Mouse (Mus musculus) CH12.LX (cell line): Measurements from ENCODE around the gene Wnt10b. TPM values are rescaled to one million over a fixed set of nuclear protein-coding genes. Genes with fewer than 3 reads are reported as not detected.

Experiments used
- DNase-seq: peaks from one replicate; pipeline ENCODE4 v3.0.0-alpha.2; 2013; ENCODE audit errors: extremely low read depth
- H3K27ac ChIP-seq: 2 replicates; pipeline ENCODE4 v1.5.1; 2012; ENCODE audit warnings: low read depth, mild to moderate bottlenecking, control low read depth, moderate library complexity; ENCODE audit not compliant: insufficient read depth
- H3K27me3 ChIP-seq: replicated peaks from 2 replicates; pipeline ENCODE3; 2012; ENCODE audit warnings: inconsistent platforms
- H3K36me3 ChIP-seq, 2 experiments: replicated peaks in 1 of 2; 2 replicates each; pipeline versions ENCODE3 to v1.6.1; 2012; ENCODE audit warnings: inconsistent platforms in 1 of 2, low read length in 1 of 2, mild to moderate bottlenecking in 1 of 2, mixed read lengths in 1 of 2, moderate library complexity in 1 of 2; ENCODE audit not compliant: control insufficient read depth in 1 of 2, insufficient read depth in 1 of 2
- H3K4me1 ChIP-seq, 2 experiments: 2 replicates each; pipeline ENCODE4 v1.6.1; 2012; ENCODE audit warnings: inconsistent platforms in 1 of 2, moderate library complexity in 1 of 2; ENCODE audit not compliant: insufficient read depth in 2 of 2, control insufficient read depth in 1 of 2
- H3K4me2 ChIP-seq: 2 replicates; pipeline ENCODE4 v1.6.1; 2012; ENCODE audit warnings: low read depth, mild to moderate bottlenecking, control low read depth; ENCODE audit not compliant: poor library complexity, insufficient read depth, severe bottlenecking
- H3K4me3 ChIP-seq, 3 experiments: fragments of 150-350 bp in 1 of 3; sonication (generic) in 1 of 3; replicated peaks in 1 of 3; 2 replicates each; pipeline versions ENCODE3 to v1.5.1; 2011 to 2012; ENCODE audit warnings: low read depth in 2 of 3, low read length in 2 of 3, mild to moderate bottlenecking in 2 of 3, moderate library complexity in 2 of 3, control low read depth in 1 of 3, improper control_type of control experiment in 1 of 3, inconsistent platforms in 1 of 3, mixed read lengths in 1 of 3; ENCODE audit not compliant: poor library complexity in 1 of 3
- H3K79me2 ChIP-seq: replicated peaks from 2 replicates; pipeline ENCODE4 v1.6.1; 2012; ENCODE audit warnings: mild to moderate bottlenecking, moderate library complexity; ENCODE audit not compliant: control insufficient read depth, poor library complexity, insufficient read depth, severe bottlenecking; ENCODE audit errors: extremely low read depth
- H3K9ac ChIP-seq: 2 replicates; pipeline ENCODE4 v1.6.1; 2012; ENCODE audit warnings: low read depth, mild to moderate bottlenecking, control low read depth, moderate library complexity; ENCODE audit not compliant: insufficient read depth
- H3K9me3 ChIP-seq: replicated peaks from 2 replicates; pipeline ENCODE3; 2012; ENCODE audit warnings: low read length, inconsistent platforms, mixed read lengths
- BHLHE40 ChIP-seq: IDR thresholded peaks from 2 replicates; pipeline ENCODE4 v1.6.1; 2011; ENCODE audit warnings: mild to moderate bottlenecking, low read depth, low read length, improper control_type of control experiment
- CHD1 ChIP-seq: IDR thresholded peaks from 2 replicates; pipeline ENCODE4 v1.6.1; 2012; ENCODE audit warnings: low read depth, low read length, improper control_type of control experiment, inconsistent platforms
- CTCF ChIP-seq, 2 experiments: IDR thresholded peaks in 1 of 2; conservative IDR thresholded peaks in 1 of 2; 2 replicates each; pipeline ENCODE4 v1.5.1; 2011 to 2012; ENCODE audit warnings: low read depth in 2 of 2, low read length in 2 of 2, improper control_type of control experiment in 1 of 2, inconsistent platforms in 1 of 2, mild to moderate bottlenecking in 1 of 2, moderate library complexity in 1 of 2
- ELF1 ChIP-seq: IDR thresholded peaks from 2 replicates; pipeline ENCODE4 v1.6.1; 2014; ENCODE audit warnings: low read depth, mild to moderate bottlenecking, inconsistent platforms, low read length, improper control_type of control experiment
- GABPA ChIP-seq: IDR thresholded peaks from 2 replicates; pipeline ENCODE4 v1.6.1; 2012; ENCODE audit warnings: low read depth, low read length, improper control_type of control experiment, inconsistent platforms; ENCODE audit not compliant: insufficient replicate concordance
- HCFC1 ChIP-seq: IDR thresholded peaks from 2 replicates; pipeline ENCODE4 v1.6.1; 2012; ENCODE audit warnings: low read depth, mild to moderate bottlenecking, inconsistent platforms, low read length, improper control_type of control experiment
- IRF4 ChIP-seq: IDR thresholded peaks from 2 replicates; pipeline ENCODE4 v1.6.1; 2014; ENCODE audit warnings: low read depth, mild to moderate bottlenecking, inconsistent platforms, low read length, improper control_type of control experiment
- JUN ChIP-seq: IDR thresholded peaks from 2 replicates; pipeline ENCODE4 v1.6.1; 2011; ENCODE audit warnings: low read depth, mild to moderate bottlenecking, low read length, improper control_type of control experiment, moderate library complexity; ENCODE audit not compliant: insufficient read depth
- MAFK ChIP-seq: IDR thresholded peaks from 2 replicates; pipeline ENCODE4 v1.6.1; 2011; ENCODE audit warnings: low read length, improper control_type of control experiment; ENCODE audit not compliant: insufficient replicate concordance
- MAX ChIP-seq: IDR thresholded peaks from 2 replicates; pipeline ENCODE4 v1.6.1; 2011; ENCODE audit warnings: low read length, improper control_type of control experiment
- MEF2A ChIP-seq: IDR thresholded peaks from 2 replicates; pipeline ENCODE4 v1.6.1; 2014; ENCODE audit warnings: low read depth, mild to moderate bottlenecking, inconsistent platforms, low read length, improper control_type of control experiment, borderline replicate concordance
- MXI1 ChIP-seq: IDR thresholded peaks from 2 replicates; pipeline ENCODE4 v1.6.1; 2011; ENCODE audit warnings: mild to moderate bottlenecking, low read depth, low read length, improper control_type of control experiment
- MYC ChIP-seq: IDR thresholded peaks from 2 replicates; pipeline ENCODE4 v1.6.1; 2011; ENCODE audit warnings: low read depth, mild to moderate bottlenecking, improper control_type of control experiment, low read length
- POLR2A ChIP-seq: IDR thresholded peaks from 2 replicates; pipeline ENCODE4 v1.6.1; 2011; ENCODE audit warnings: low read depth, mild to moderate bottlenecking, improper control_type of control experiment, low read length
- RAD21 ChIP-seq: IDR thresholded peaks from 2 replicates; pipeline ENCODE4 v1.6.1; 2011; ENCODE audit warnings: low read depth, mild to moderate bottlenecking, low read length, improper control_type of control experiment, moderate library complexity
- RCOR1 ChIP-seq: conservative IDR thresholded peaks from 2 replicates; pipeline ENCODE4 v1.6.1; 2012; ENCODE audit warnings: low read depth, mild to moderate bottlenecking, inconsistent platforms, low read length, improper control_type of control experiment
- SMC3 ChIP-seq: IDR thresholded peaks from 2 replicates; pipeline ENCODE4 v1.6.1; 2011; ENCODE audit warnings: low read depth, low read length, improper control_type of control experiment
- USF2 ChIP-seq: conservative IDR thresholded peaks from 2 replicates; pipeline ENCODE4 v1.6.1; 2011; ENCODE audit warnings: low read depth, low read length, improper control_type of control experiment
- ZKSCAN1 ChIP-seq: IDR thresholded peaks from 2 replicates; pipeline ENCODE4 v1.6.1; 2012; ENCODE audit warnings: low read depth, inconsistent platforms, low read length, improper control_type of control experiment, borderline replicate concordance
- ZNF384 ChIP-seq: IDR thresholded peaks from 2 replicates; pipeline ENCODE4 v1.6.1; 2012; ENCODE audit warnings: low read depth, low read length, improper control_type of control experiment, inconsistent platforms
- dilution Hi-C: fragments of 300-500 bp; cut with MboI; formaldehyde crosslinking; loops from 2 replicates; pipeline ENCODE4 v1.14.3; 2020; ENCODE audit warnings: low sequenced_read_pairs; ENCODE audit not compliant: extremely low pct_unique_long_range_greater_than_20kb, extremely low pct_ligation_motif_present
- in situ Hi-C: fragments of 300-500 bp; cut with MboI; formaldehyde crosslinking; loops from 3 replicates; pipeline ENCODE4 v1.14.3; 2019; ENCODE audit warnings: low sequenced_read_pairs, low pct_ligation_motif_present, low pct_unique_long_range_greater_than_20kb, mixed read lengths
- polyA plus RNA-seq: library from polyadenylated mRNA; unstranded; fragments of >175 nt; gene quantifications from 2 replicates; pipeline ENCODE4 v1.2.1, GENCODE M21; 2012; ENCODE audit warnings: low read depth; ENCODE audit not compliant: insufficient read length
- total RNA-seq, 2 experiments: library from RNA; depleted of rRNA; stranded (reverse); fragments of 300-350 nt in 1 of 2; fragments of >200 nt in 1 of 2; gene quantifications; 2 replicates each; pipeline ENCODE4 v1.2.3; 2012 to 2014

Wnt10b gene
- total and polyA plus RNA-seq, 3 experiments: 25.4 to 64.4 (median 56.2) TPM

GRCm38 (mm10) chr15:98823434-98823833 is 45.5 kb upstream of the Wnt10b start:
- TF ChIP-seq CTCF (conservative IDR thresholded peaks at IDR 0.05 in 1 of 2, IDR thresholded peaks at IDR 0.05 in 1 of 2; ENCODE audit: low read depth in 2 of 2, low read length in 2 of 2): peak in 1 of 2 experiments; percentile 55; a peak in 2 of 4 replicates
- no peak for TF ChIP-seq HCFC1
- no peak for TF ChIP-seq MAX
- TF ChIP-seq MAFK: no peak
- TF ChIP-seq ZNF384: peak; percentile 59
- no peak for TF ChIP-seq IRF4
- TF ChIP-seq ZKSCAN1: no peak
- TF ChIP-seq BHLHE40: no peak

DNA sequence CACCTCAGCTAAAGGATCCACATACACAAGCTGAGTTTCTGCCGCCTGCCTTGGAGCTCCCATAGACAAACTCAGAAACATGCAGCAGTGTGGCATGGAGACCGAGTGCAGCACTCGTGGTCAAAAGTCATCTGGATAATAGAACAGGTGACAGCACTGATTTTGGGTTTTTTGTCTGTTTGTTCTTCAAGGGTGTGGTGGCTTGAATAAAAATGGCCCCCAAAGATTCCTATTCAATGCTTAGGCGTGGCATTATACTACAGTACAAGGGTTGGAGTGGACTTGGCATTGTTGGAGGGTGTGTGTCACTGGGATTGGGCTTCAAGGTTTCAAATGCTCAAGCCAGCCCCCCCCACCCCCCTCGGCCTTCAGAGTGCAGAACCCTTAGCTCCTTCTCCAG is 44.2 kb upstream of the Wnt10b start:
- peaks cover 0 to 16% of the 10 kb centered on the region in 2 experiments; a peak in 2 of 4 replicates for H3K4me1 ChIP-seq
- TF ChIP-seq ZKSCAN1 (no peak), RCOR1 (no peak)
- TF ChIP-seq, all 38 proteins: peak for 0
- no peaks in the 10 kb centered on the region for H3K79me2 ChIP-seq
- dilution Hi-C loops: no loop called here
- peaks cover 15 to 82% of the 10 kb centered on the region in 2 experiments for H3K36me3 ChIP-seq
- no peaks in the 10 kb centered on the region for H3K27me3 ChIP-seq
- DNase-seq: no peak
- H3K4me2 ChIP-seq: no peak overlapping the region
- H3K4me3 ChIP-seq: no peak overlapping the region
- in situ Hi-C loops: no loop called here
- H3K9ac ChIP-seq: no peak overlapping the region
- no peaks in the 10 kb centered on the region for H3K9me3 ChIP-seq
- no peak overlapping the region for H3K27ac ChIP-seq

More at GRCm38 (mm10) chr15:98823434-98823833, 45.5 kb upstream of the Wnt10b start:
- peak; percentile 38 for DNase-seq
- H3K9ac ChIP-seq: no peak overlapping the region
- in situ Hi-C loops: no loop called here
- no peaks in the 10 kb centered on the region for H3K79me2 ChIP-seq
- peaks cover 0 to 20% of the 10 kb centered on the region in 2 experiments; a peak in 2 of 4 replicates for H3K4me1 ChIP-seq
- H3K27me3 ChIP-seq: no peaks in the 10 kb centered on the region
- no peak overlapping the region for H3K4me3 ChIP-seq
- peaks cover 19 to 88% of the 10 kb centered on the region in 2 experiments for H3K36me3 ChIP-seq
- H3K9me3 ChIP-seq: no peaks in the 10 kb centered on the region
- dilution Hi-C loops: no loop called here
- no peak overlapping the region for H3K27ac ChIP-seq
- H3K4me2 ChIP-seq: no peak overlapping the region

GRCm38 (mm10) chr15:98821403-98821802 is 43.5 kb upstream of the Wnt10b start:
- dilution Hi-C loops (no loop called here), in situ Hi-C loops (no loop called here)
- H3K9me3 ChIP-seq: no peaks in the 10 kb centered on the region
- H3K4me1 ChIP-seq: peaks cover 0 to 16% of the 10 kb centered on the region in 2 experiments; a peak in 2 of 4 replicates
- peak; percentile 41 to 67; a peak in 3 of 4 replicates for TF ChIP-seq CTCF (conservative IDR thresholded peaks at IDR 0.05 in 1 of 2, IDR thresholded peaks at IDR 0.05 in 1 of 2; ENCODE audit: low read depth in 2 of 2, low read length in 2 of 2)
- TF ChIP-seq JUN: no peak
- TF ChIP-seq MYC: no peak
- TF ChIP-seq MEF2A: no peak
- no peak for TF ChIP-seq USF2
- TF ChIP-seq GABPA: no peak
- no peak for TF ChIP-seq MXI1
- TF ChIP-seq POLR2A: no peak
- TF ChIP-seq HCFC1: no peak
- TF ChIP-seq MAX: no peak
- peak; percentile 85 for TF ChIP-seq ZKSCAN1
- no peak for TF ChIP-seq ZNF384
- TF ChIP-seq IRF4: no peak
- TF ChIP-seq RAD21: peak; percentile 34
- no peak for TF ChIP-seq ELF1
- no peak for TF ChIP-seq CHD1
- peak; percentile 29; the same call in 1 of the 2 replicates for TF ChIP-seq SMC3
- H3K4me3 ChIP-seq: no peak overlapping the region
- no peaks in the 10 kb centered on the region for H3K79me2 ChIP-seq
- H3K36me3 ChIP-seq: peaks cover 15 to 82% of the 10 kb centered on the region in 2 experiments
- DNase-seq: peak; percentile 38
- no peaks in the 10 kb centered on the region for H3K27me3 ChIP-seq
- H3K27ac ChIP-seq: no peak overlapping the region
- H3K9ac ChIP-seq: no peak overlapping the region
- no peak overlapping the region for H3K4me2 ChIP-seq
